Mouse (Mus musculus): ENCODE data around the gene Mb21d2. TPM values are rescaled to one million over a fixed set of nuclear protein-coding genes. Genes with fewer than 3 reads are reported as not detected.

Mb21d2 gene
- total and polyA plus RNA-seq, 3 experiments = not detected

- TF ChIP-seq MAFK (IDR thresholded peaks at IDR 0.05; ENCODE audit: insufficient replicate concordance, low read length) (no peak), CTCF (conservative IDR thresholded peaks at IDR 0.05 in 1 of 2, IDR thresholded peaks at IDR 0.05 in 1 of 2; ENCODE audit: low read depth in 2 of 2, low read length in 2 of 2) (no peak), KAT2A (IDR thresholded peaks at IDR 0.05; ENCODE audit: insufficient replicate concordance, low read length) (no peak), ETS1 (conservative IDR thresholded peaks at IDR 0.05; ENCODE audit: low read depth, low read length) (no peak), E2F4 (IDR thresholded peaks at IDR 0.05; ENCODE audit: insufficient replicate concordance, low read depth, low read length) (no peak)
- no peak for DNase-seq (ENCODE audit: extremely low read depth)
- no peak overlapping the region for H3K27ac ChIP-seq (ENCODE audit: insufficient read depth, low read depth)
- in situ Hi-C loops (cut with MboI; ENCODE audit: low pct_ligation_motif_present, low pct_unique_long_range_greater_than_20kb, low sequenced_read_pairs) (no loop called here), dilution Hi-C loops (cut with MboI; ENCODE audit: extremely low pct_ligation_motif_present, extremely low pct_unique_long_range_greater_than_20kb, low sequenced_read_pairs) (no loop called here)
- no peaks in the 10 kb centered on the region for H3K36me3 ChIP-seq (replicated peaks in 1 of 2; ENCODE audit: control insufficient read depth in 1 of 2, insufficient read depth in 1 of 2, low read length in 1 of 2)
- no peak overlapping the region for H3K9ac ChIP-seq (ENCODE audit: insufficient read depth, low read depth)
- peaks cover 91% of the 10 kb centered on the region for H3K9me3 ChIP-seq (replicated peaks; ENCODE audit: low read length)
- H3K4me2 ChIP-seq (ENCODE audit: insufficient read depth, low read depth, poor library complexity, severe bottlenecking) = no peak overlapping the region
- no peak overlapping the region for H3K4me3 ChIP-seq (replicated peaks in 1 of 3; ENCODE audit: low read depth in 2 of 3, low read length in 2 of 3, poor library complexity in 1 of 3)
- no peaks in the 10 kb centered on the region for H3K27me3 ChIP-seq (replicated peaks)
- no peaks in the 10 kb centered on the region for H3K79me2 ChIP-seq (replicated peaks; ENCODE audit: control insufficient read depth, extremely low read depth, insufficient read depth, poor library complexity, severe bottlenecking)
- H3K4me1 ChIP-seq (ENCODE audit: control insufficient read depth in 1 of 2, insufficient read depth in 2 of 2) = no peaks in the 10 kb centered on the region
Observed at GRCm38 (mm10) chr16:28929686-28930291, 316 bp upstream of the Mb21d2 start.

GRCm38 (mm10) chr16:28928466-28928814 is 1.0 kb downstream of the Mb21d2 start:
- Histone ChIP-seq H3K4me1 (ENCODE audit: control insufficient read depth in 1 of 2, insufficient read depth in 2 of 2) (no peaks in the 10 kb centered on the region), H3K9ac (ENCODE audit: insufficient read depth, low read depth) (no peak overlapping the region), H3K4me2 (ENCODE audit: insufficient read depth, low read depth, poor library complexity, severe bottlenecking) (no peak overlapping the region), H3K36me3 (replicated peaks in 1 of 2; ENCODE audit: control insufficient read depth in 1 of 2, insufficient read depth in 1 of 2, low read length in 1 of 2) (no peaks in the 10 kb centered on the region), H3K27me3 (replicated peaks) (no peaks in the 10 kb centered on the region), H3K4me3 (replicated peaks in 1 of 3; ENCODE audit: low read depth in 2 of 3, low read length in 2 of 3, poor library complexity in 1 of 3) (no peak overlapping the region), H3K79me2 (replicated peaks; ENCODE audit: control insufficient read depth, extremely low read depth, insufficient read depth, poor library complexity, severe bottlenecking) (no peaks in the 10 kb centered on the region), H3K9me3 (replicated peaks; ENCODE audit: low read length) (peaks cover 93% of the 10 kb centered on the region), H3K27ac (ENCODE audit: insufficient read depth, low read depth) (no peak overlapping the region)
- dilution Hi-C loops (cut with MboI; ENCODE audit: extremely low pct_ligation_motif_present, extremely low pct_unique_long_range_greater_than_20kb, low sequenced_read_pairs) (no loop called here), in situ Hi-C loops (cut with MboI; ENCODE audit: low pct_ligation_motif_present, low pct_unique_long_range_greater_than_20kb, low sequenced_read_pairs) (no loop called here)
- DNase-seq (ENCODE audit: extremely low read depth) = no peak
- TF ChIP-seq TBP (conservative IDR thresholded peaks at IDR 0.05; ENCODE audit: low read depth, low read length) = no peak
- TF ChIP-seq ZC3H11A (IDR thresholded peaks at IDR 0.05; ENCODE audit: low read depth, low read length) = no peak
- no peak for TF ChIP-seq ETS1 (conservative IDR thresholded peaks at IDR 0.05; ENCODE audit: low read depth, low read length)
- no peak for TF ChIP-seq GABPA (IDR thresholded peaks at IDR 0.05; ENCODE audit: insufficient replicate concordance, low read depth, low read length)
- no peak for TF ChIP-seq ZKSCAN1 (IDR thresholded peaks at IDR 0.05; ENCODE audit: borderline replicate concordance, low read depth, low read length)
- TF ChIP-seq HCFC1 (IDR thresholded peaks at IDR 0.05; ENCODE audit: low read depth, low read length) = no peak
- TF ChIP-seq NELFE (IDR thresholded peaks at IDR 0.05; ENCODE audit: low read depth, low read length) = no peak
- TF ChIP-seq POLR2A (IDR thresholded peaks at IDR 0.05; ENCODE audit: low read depth, low read length) = no peak
- TF ChIP-seq POLR2AphosphoS2 (IDR thresholded peaks at IDR 0.05; ENCODE audit: low read depth, low read length) = no peak
- no peak for TF ChIP-seq NRF1 (IDR thresholded peaks at IDR 0.05; ENCODE audit: low read depth, low read length)
- TF ChIP-seq RAD21 (IDR thresholded peaks at IDR 0.05; ENCODE audit: low read depth, low read length) = no peak
- no peak for TF ChIP-seq USF1 (IDR thresholded peaks at IDR 0.05; ENCODE audit: low read depth, low read length)
- TF ChIP-seq CTCF (conservative IDR thresholded peaks at IDR 0.05 in 1 of 2, IDR thresholded peaks at IDR 0.05 in 1 of 2; ENCODE audit: low read depth in 2 of 2, low read length in 2 of 2) = no peak
- TF ChIP-seq E2F4 (IDR thresholded peaks at IDR 0.05; ENCODE audit: insufficient replicate concordance, low read depth, low read length) = no peak
- no peak for TF ChIP-seq ZNF384 (IDR thresholded peaks at IDR 0.05; ENCODE audit: low read depth, low read length)
- TF ChIP-seq MAFK (IDR thresholded peaks at IDR 0.05; ENCODE audit: insufficient replicate concordance, low read length) = no peak
- TF ChIP-seq TCF12 (IDR thresholded peaks at IDR 0.05; ENCODE audit: low read depth, low read length) = no peak
- no peak for TF ChIP-seq BHLHE40 (IDR thresholded peaks at IDR 0.05; ENCODE audit: low read depth, low read length)

All from CH12.LX (cell line).